Mouse (Mus musculus) E14TG2a.4 (cell line): ENCODE results near the gene Ccdc69.
A peak's percentile ranks its signal among the peaks of the same experiment; 100 is the strongest.
"Not testable (repeated sequence)": the region's sequence is repeated elsewhere in the genome, so short reads cannot be mapped to it uniquely, and the experiment has no call there.

ENCODE experiments used
- H3K27me3 ChIP-seq: 2 replicates; pipeline ENCODE4 v1.6.1; 2014; ENCODE audit warnings: low read length, control low read depth; ENCODE audit not compliant: insufficient read depth
- H3K36me3 ChIP-seq: 2 replicates; pipeline ENCODE4 v1.6.1; 2014; ENCODE audit warnings: low read length, control low read depth; ENCODE audit not compliant: insufficient read depth
- H3K4me1 ChIP-seq: replicated peaks from 2 replicates; pipeline ENCODE4 v1.6.1; 2014; ENCODE audit warnings: low read depth, low read length, control low read depth
- H3K4me3 ChIP-seq: replicated peaks from 2 replicates; pipeline ENCODE4 v1.5.1; 2014; ENCODE audit warnings: mild to moderate bottlenecking, low read length
- H3K9me3 ChIP-seq: 2 replicates; pipeline ENCODE4 v1.6.1; 2014; ENCODE audit warnings: low read length, control low read depth
- CTCF ChIP-seq: conservative IDR thresholded peaks from 2 replicates; pipeline ENCODE4 v1.5.1; 2014; ENCODE audit warnings: low read length
- NANOG ChIP-seq: IDR thresholded peaks from 2 replicates; pipeline ENCODE4 v1.6.1; 2014; ENCODE audit warnings: borderline replicate concordance, low read length, mixed read lengths
- POU5F1 ChIP-seq: IDR thresholded peaks from 2 replicates; pipeline ENCODE4 v1.6.1; 2014; ENCODE audit warnings: low read length, borderline replicate concordance

The Ccdc69 gene

GRCm38 (mm10) chr11:55099019-55099771, 21.3 kb upstream of the Ccdc69 start:
- Histone ChIP-seq H3K9me3 (no peaks in the 10 kb centered on the region), H3K4me3 (no peak overlapping the region), H3K4me1 (peaks cover 52% of the 10 kb centered on the region), H3K36me3 (peaks cover 23% of the 10 kb centered on the region), H3K27me3 (no peaks in the 10 kb centered on the region)
- TF ChIP-seq NANOG (no peak), CTCF (no peak), POU5F1 (no peak)

- TF ChIP-seq NANOG (no peak), CTCF (no peak), POU5F1 (no peak)
- H3K4me3 ChIP-seq, result peak overlapping the region; percentile 88
- H3K4me1 ChIP-seq, result peaks cover 57% of the 10 kb centered on the region
- H3K36me3 ChIP-seq, result peaks cover 14% of the 10 kb centered on the region
- H3K27me3 ChIP-seq, result no peaks in the 10 kb centered on the region
- no peaks in the 10 kb centered on the region for H3K9me3 ChIP-seq
Measured at GRCm38 (mm10) chr11:55098189-55098915, 20.4 kb upstream of the Ccdc69 start.

DNA sequence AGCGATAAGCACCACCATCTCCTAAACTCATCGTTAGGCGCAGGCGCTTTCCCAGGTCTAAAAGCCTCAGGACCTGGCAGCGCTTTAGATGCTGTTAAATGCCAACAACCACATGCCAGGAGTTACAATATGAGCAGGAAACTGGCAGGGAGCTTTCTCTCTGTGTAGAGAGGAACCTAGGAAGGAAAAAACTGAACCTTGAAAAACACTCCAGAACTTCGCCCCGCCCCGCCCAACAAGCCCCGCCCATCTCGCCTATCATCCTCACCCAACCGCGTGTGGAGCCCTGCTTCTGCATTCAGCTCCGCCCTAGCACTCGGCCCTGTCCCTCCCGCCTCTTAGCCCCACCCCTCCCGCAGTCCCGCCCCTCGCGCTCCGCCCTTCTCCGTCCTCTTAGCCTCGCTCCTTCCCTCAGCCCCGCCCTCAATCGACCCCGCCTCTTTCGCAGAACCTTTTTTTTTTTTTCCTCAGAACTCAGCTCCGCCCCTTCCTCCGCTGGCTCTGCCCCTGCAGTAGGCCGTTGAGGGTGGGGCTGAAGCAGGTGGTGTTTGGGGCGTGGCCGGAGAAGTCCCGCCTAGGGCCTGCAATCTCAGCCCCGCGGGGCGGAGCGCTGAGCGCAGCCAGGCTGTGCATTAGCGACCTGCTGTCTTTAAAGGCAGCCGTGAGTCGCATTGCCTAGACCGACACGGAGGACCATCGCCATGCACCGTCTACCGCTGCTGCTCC, 19.7 kb upstream of the Ccdc69 start, which contains the start of gene Gm2a:
Gene Gm2a (plus strand): TSS at position 653 of the 726 bp plus-strand sequence.
- Histone ChIP-seq H3K27me3 (no peaks in the 10 kb centered on the region), H3K4me3 (peak within 1 kb of the TSS; percentile 88), H3K36me3 (peaks cover 13% of the 10 kb centered on the region), H3K4me1 (peaks cover 57% of the 10 kb centered on the region), H3K9me3 (no peaks in the 10 kb centered on the region)
- TF ChIP-seq NANOG (no peak), POU5F1 (no peak), CTCF (no peak)

GRCm38 (mm10) chr11:55096731-55097462, 19.0 kb upstream of the Ccdc69 start:
- TF ChIP-seq POU5F1, result no peak
- no peak for TF ChIP-seq NANOG
- no peak for TF ChIP-seq CTCF
- no peaks in the 10 kb centered on the region for H3K9me3 ChIP-seq
- peaks cover 51% of the 10 kb centered on the region for H3K4me1 ChIP-seq
- no peaks in the 10 kb centered on the region for H3K27me3 ChIP-seq
- H3K4me3 ChIP-seq, result peak overlapping the region; percentile 61
- peaks cover 13% of the 10 kb centered on the region for H3K36me3 ChIP-seq

- not testable (repeated sequence) for H3K27me3 ChIP-seq, H3K9me3 ChIP-seq, H3K36me3 ChIP-seq
- H3K4me1 ChIP-seq, result peaks cover 48% of the 10 kb centered on the region
- 0 out of 2 replicates have a peak overlapping the region, but pooled peaks have one; percentile 61 for H3K4me3 ChIP-seq
Measured at GRCm38 (mm10) chr11:55096296-55096695, 18.4 kb upstream of the Ccdc69 start.

GRCm38 (mm10) chr11:55093096-55093495, 15.2 kb upstream of the Ccdc69 start:
- Histone ChIP-seq H3K4me1 (peaks cover 29% of the 10 kb centered on the region), H3K4me3 (no peak overlapping the region), H3K9me3 (no peaks in the 10 kb centered on the region), H3K36me3 (no peaks in the 10 kb centered on the region), H3K27me3 (no peaks in the 10 kb centered on the region)
- TF ChIP-seq NANOG, result no peak
- no peak for TF ChIP-seq POU5F1

GRCm38 (mm10) chr11:55089892-55090291, 12.0 kb upstream of the Ccdc69 start:
- Histone ChIP-seq H3K27me3 (no peaks in the 10 kb centered on the region), H3K4me1 (peaks cover 33% of the 10 kb centered on the region), H3K4me3 (no peak overlapping the region), H3K36me3 (no peaks in the 10 kb centered on the region), H3K9me3 (no peaks in the 10 kb centered on the region)
- TF ChIP-seq POU5F1, result no peak
- TF ChIP-seq NANOG, result no peak
- TF ChIP-seq CTCF, result no peak

DNA sequence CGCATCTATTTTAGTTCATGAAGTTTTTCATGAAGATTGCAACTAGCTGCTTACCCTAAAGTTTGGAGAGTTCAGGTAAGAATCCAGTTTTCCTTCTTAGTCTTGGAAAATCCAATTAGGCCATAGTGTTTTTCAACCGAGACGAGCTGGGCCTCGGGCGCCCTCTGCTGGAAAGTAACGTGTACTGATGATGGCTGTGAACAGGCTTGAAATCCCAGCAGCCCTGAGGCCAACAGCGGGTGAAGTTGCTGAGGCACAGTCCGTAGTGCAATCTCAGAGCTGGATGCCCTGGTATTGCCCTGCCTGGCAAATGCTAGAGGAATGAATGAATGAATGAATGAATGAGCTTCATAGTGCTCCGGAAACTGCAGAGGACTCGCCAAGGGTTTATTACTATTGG, 9.1 kb upstream of the Ccdc69 start:
- Histone ChIP-seq H3K4me3 (peak overlapping the region; percentile 54), H3K27me3 (0 out of 2 replicates have a peak, but pooled peaks cover 3% of the 10 kb centered on the region), H3K4me1 (peaks cover 29% of the 10 kb centered on the region), H3K9me3 (no peaks in the 10 kb centered on the region), H3K36me3 (no peaks in the 10 kb centered on the region)
- TF ChIP-seq POU5F1 (no peak), CTCF (peak; percentile 80)
